Mouse (Mus musculus) testis, adult 2 months (tissue): Measurements from ENCODE around the gene Ptrh2. TPM values are rescaled to one million over a fixed set of nuclear protein-coding genes. Genes with fewer than 3 reads are reported as not detected.

Source experiments
- H3K27ac ChIP-seq: fragments of 200-500 bp; 2 replicates; pipeline ENCODE4 v1.5.1; 2012; ENCODE audit warnings: low read depth, low read length; ENCODE audit not compliant: control insufficient read depth, insufficient read depth
- H3K27me3 ChIP-seq: fragments of 200-500 bp; 2 replicates; pipeline ENCODE4 v1.6.1; 2012; ENCODE audit warnings: mild to moderate bottlenecking, low read length, moderate library complexity; ENCODE audit not compliant: control insufficient read depth, insufficient read depth
- H3K36me3 ChIP-seq: fragments of 200-500 bp; 2 replicates; pipeline ENCODE4 v1.6.1; 2012; ENCODE audit warnings: mild to moderate bottlenecking, low read length; ENCODE audit not compliant: control insufficient read depth, insufficient read depth
- H3K4me1 ChIP-seq: fragments of 200-500 bp; 2 replicates; pipeline ENCODE4 v1.6.1; 2012; ENCODE audit warnings: low read length; ENCODE audit not compliant: control insufficient read depth, insufficient read depth
- H3K4me3 ChIP-seq: fragments of 200-500 bp; 2 replicates; pipeline ENCODE4 v1.5.1; 2012; ENCODE audit warnings: low read depth, mild to moderate bottlenecking, low read length, moderate library complexity, mixed read lengths; ENCODE audit not compliant: control insufficient read depth
- CTCF ChIP-seq: fragments of 200-500 bp; IDR thresholded peaks from 2 replicates; pipeline ENCODE4 v1.5.1; 2012; ENCODE audit warnings: low read depth, mild to moderate bottlenecking, inconsistent platforms, low read length, moderate library complexity; ENCODE audit not compliant: control insufficient read depth, insufficient read depth, insufficient replicate concordance
- POLR2A ChIP-seq: fragments of 200-500 bp; IDR thresholded peaks from 2 replicates; pipeline ENCODE4 v1.6.1; 2012; ENCODE audit warnings: low read depth, mild to moderate bottlenecking, inconsistent platforms, low read length, moderate library complexity; ENCODE audit not compliant: control insufficient read depth
- polyA plus RNA-seq: library from polyadenylated mRNA; depleted of rRNA; stranded (reverse); fragments of >200 nt; gene quantifications from 2 replicates; pipeline ENCODE4 v1.2.3, GENCODE M21; 2012; rRNA removed

The Ptrh2 gene
- polyA plus RNA-seq, 1 experiment = 3.4 TPM

GRCm38 (mm10) chr11:86741505-86741904 is 57.7 kb downstream of the Ptrh2 start:
- H3K4me1 ChIP-seq = no peaks in the 10 kb centered on the region; the same call in 1 of the 2 replicates
- no peak for TF ChIP-seq POLR2A
- no peak for TF ChIP-seq CTCF
- H3K27ac ChIP-seq = no peak overlapping the region

More at GRCm38 (mm10) chr11:86741505-86741904, 57.7 kb downstream of the Ptrh2 start:
- H3K27me3 ChIP-seq = no peaks in the 10 kb centered on the region
- no peaks in the 10 kb centered on the region for H3K36me3 ChIP-seq
- H3K4me3 ChIP-seq = no peak overlapping the region

Other genes starting within 250 kb of the Ptrh2 start
- 24.6 and 25.1 TPM in 2 replicates for gene Rnft1, start 199.3 kb upstream of the Ptrh2 start, polyA plus RNA-seq
- 4.1 and 4.4 TPM in 2 replicates for gene Rps6kb1, start 139.2 kb upstream of the Ptrh2 start, polyA plus RNA-seq
- 15.5 and 18.3 TPM in 2 replicates for gene Tubd1, start 139.0 kb upstream of the Ptrh2 start, polyA plus RNA-seq
- 19.0 and 19.2 TPM in 2 replicates for gene Vmp1, start 149 bp upstream of the Ptrh2 start, polyA plus RNA-seq
- gene Cltc, start 73.6 kb downstream of the Ptrh2 start, polyA plus RNA-seq = 32.3 and 38.1 TPM in 2 replicates
- 24.1 and 30.2 TPM in 2 replicates for gene Dhx40, start 123.8 kb downstream of the Ptrh2 start, polyA plus RNA-seq